Mouse (Mus musculus): ENCODE results near the gene Rab8b.

GRCm38 (mm10) chr9:66886366-66886765 lies 33.1 kb downstream of the Rab8b start:
- TF ChIP-seq CTCF (IDR thresholded peaks at IDR 0.05; ENCODE audit: low read depth, low read length) (no peak), POLR2A (IDR thresholded peaks at IDR 0.05; ENCODE audit: insufficient read depth, low read length) (no peak)

Measured in ES-Bruce4 (cell line).